Mouse (Mus musculus): ENCODE measurements around the gene Os9. TPM values are rescaled to one million over a fixed set of nuclear protein-coding genes. Genes with fewer than 3 reads are reported as not detected.

Os9 gene
- polyA plus RNA-seq, 1 experiment from 2014 or later: 47.8 TPM

GRCm38 (mm10) chr10:127061085-127061484, 59.8 kb downstream of the Os9 start:
- 47% methylated on average over 5 of the region's 5 CpGs for WGBS
- no peaks in the 10 kb centered on the region for H3K9me3 ChIP-seq (ENCODE audit: control insufficient read depth, low read depth, low read length)
- ATAC-seq (ENCODE audit: insufficient number of reproducible peaks, insufficient read depth, low FRiP score, low read depth): no peak
- H3K27me3 ChIP-seq (ENCODE audit: control insufficient read depth, insufficient read depth, low read length): no peaks in the 10 kb centered on the region
- no peak overlapping the region for H3K27ac ChIP-seq (ENCODE audit: low read length)
- H3K4me1 ChIP-seq (ENCODE audit: control insufficient read depth, insufficient read depth, low read length): peaks cover 21% of the 10 kb centered on the region; the same call in 1 of the 2 replicates
- H3K4me3 ChIP-seq (ENCODE audit: low read depth, low read length): no peak overlapping the region; the same call in 1 of the 2 replicates
- no peak overlapping the region for H3K4me2 ChIP-seq (replicated peaks; ENCODE audit: low read depth, low read length)
- peaks cover 23% of the 10 kb centered on the region for H3K36me3 ChIP-seq (ENCODE audit: control insufficient read depth, insufficient read depth, low read length)
- H3K9ac ChIP-seq (replicated peaks; ENCODE audit: low read depth, low read length): no peak overlapping the region

GRCm38 (mm10) chr10:127059968-127060916, 60.7 kb downstream of the Os9 start, which contains the start of gene March9:
Gene March9, minus strand, starts transcription at chr10:127060184.
- Histone ChIP-seq H3K9ac (replicated peaks; ENCODE audit: low read depth, low read length) (peak within 1 kb of the TSS; percentile 79), H3K27me3 (ENCODE audit: control insufficient read depth, insufficient read depth, low read length) (no peaks in the 10 kb centered on the region), H3K4me3 (ENCODE audit: low read depth, low read length) (peak within 1 kb of the TSS; percentile 83), H3K4me2 (replicated peaks; ENCODE audit: low read depth, low read length) (peak within 1 kb of the TSS; percentile 94), H3K27ac (ENCODE audit: low read length) (peak within 1 kb of the TSS; percentile 67), H3K9me3 (ENCODE audit: control insufficient read depth, low read depth, low read length) (no peaks in the 10 kb centered on the region), H3K4me1 (ENCODE audit: control insufficient read depth, insufficient read depth, low read length) (peaks cover 19% of the 10 kb centered on the region; the same call in 1 of the 2 replicates), H3K36me3 (ENCODE audit: control insufficient read depth, insufficient read depth, low read length) (peaks cover 22% of the 10 kb centered on the region)
- peak; percentile 54 for ATAC-seq (ENCODE audit: insufficient number of reproducible peaks, insufficient read depth, low FRiP score, low read depth)
- WGBS: under 1% methylated on average over 55 of the region's 72 CpGs

GRCm38 (mm10) chr10:127059174-127059967, 61.6 kb downstream of the Os9 start:
- WGBS: under 1% methylated on average over 77 of the region's 92 CpGs
- Histone ChIP-seq H3K27me3 (ENCODE audit: control insufficient read depth, insufficient read depth, low read length) (no peaks in the 10 kb centered on the region), H3K36me3 (ENCODE audit: control insufficient read depth, insufficient read depth, low read length) (peaks cover 21% of the 10 kb centered on the region; the same call in 1 of the 2 replicates), H3K4me2 (replicated peaks; ENCODE audit: low read depth, low read length) (peak overlapping the region; percentile 94), H3K27ac (ENCODE audit: low read length) (peak overlapping the region; percentile 67), H3K9me3 (ENCODE audit: control insufficient read depth, low read depth, low read length) (no peaks in the 10 kb centered on the region), H3K4me3 (ENCODE audit: low read depth, low read length) (peak overlapping the region; percentile 83), H3K9ac (replicated peaks; ENCODE audit: low read depth, low read length) (peak overlapping the region; percentile 79), H3K4me1 (ENCODE audit: control insufficient read depth, insufficient read depth, low read length) (peaks cover 13% of the 10 kb centered on the region; the same call in 1 of the 2 replicates)
- no peak for ATAC-seq (ENCODE audit: insufficient number of reproducible peaks, insufficient read depth, low FRiP score, low read depth)

GRCm38 (mm10) chr10:127058708-127059107, 62.2 kb downstream of the Os9 start:
- Histone ChIP-seq H3K27ac (ENCODE audit: low read length) (no peak overlapping the region), H3K27me3 (ENCODE audit: control insufficient read depth, insufficient read depth, low read length) (no peaks in the 10 kb centered on the region), H3K4me1 (ENCODE audit: control insufficient read depth, insufficient read depth, low read length) (peaks cover 13% of the 10 kb centered on the region; the same call in 1 of the 2 replicates), H3K36me3 (ENCODE audit: control insufficient read depth, insufficient read depth, low read length) (peaks cover 21% of the 10 kb centered on the region; the same call in 1 of the 2 replicates), H3K4me2 (replicated peaks; ENCODE audit: low read depth, low read length) (peak overlapping the region; percentile 94), H3K9ac (replicated peaks; ENCODE audit: low read depth, low read length) (no peak overlapping the region; the same call in 1 of the 2 replicates), H3K4me3 (ENCODE audit: low read depth, low read length) (peak overlapping the region; percentile 83), H3K9me3 (ENCODE audit: control insufficient read depth, low read depth, low read length) (no peaks in the 10 kb centered on the region)
- no peak for ATAC-seq (ENCODE audit: insufficient number of reproducible peaks, insufficient read depth, low FRiP score, low read depth)
- 4% methylated on average over 8 of the region's 8 CpGs for WGBS

- Histone ChIP-seq H3K9ac (replicated peaks; ENCODE audit: low read depth, low read length) (no peak overlapping the region), H3K4me1 (ENCODE audit: control insufficient read depth, insufficient read depth, low read length) (peaks cover 13% of the 10 kb centered on the region; the same call in 1 of the 2 replicates), H3K27me3 (ENCODE audit: control insufficient read depth, insufficient read depth, low read length) (no peaks in the 10 kb centered on the region), H3K27ac (ENCODE audit: low read length) (no peak overlapping the region), H3K9me3 (ENCODE audit: control insufficient read depth, low read depth, low read length) (no peaks in the 10 kb centered on the region), H3K4me2 (replicated peaks; ENCODE audit: low read depth, low read length) (peak overlapping the region; percentile 94), H3K4me3 (ENCODE audit: low read depth, low read length) (peak overlapping the region; percentile 83), H3K36me3 (ENCODE audit: control insufficient read depth, insufficient read depth, low read length) (peaks cover 21% of the 10 kb centered on the region; the same call in 1 of the 2 replicates)
- ATAC-seq (ENCODE audit: insufficient number of reproducible peaks, insufficient read depth, low FRiP score, low read depth): no peak
- under 1% methylated on average over 9 of the region's 9 CpGs for WGBS
Observed at GRCm38 (mm10) chr10:127058161-127058560, 62.8 kb downstream of the Os9 start.

GRCm38 (mm10) chr10:127056490-127056889, 64.4 kb downstream of the Os9 start:
- Histone ChIP-seq H3K27me3 (ENCODE audit: control insufficient read depth, insufficient read depth, low read length) (0 out of 2 replicates have a peak, but pooled peaks cover 2% of the 10 kb centered on the region), H3K4me2 (replicated peaks; ENCODE audit: low read depth, low read length) (no peak overlapping the region), H3K4me1 (ENCODE audit: control insufficient read depth, insufficient read depth, low read length) (peaks cover 13% of the 10 kb centered on the region; the same call in 1 of the 2 replicates), H3K27ac (ENCODE audit: low read length) (no peak overlapping the region), H3K9me3 (ENCODE audit: control insufficient read depth, low read depth, low read length) (no peaks in the 10 kb centered on the region), H3K4me3 (ENCODE audit: low read depth, low read length) (no peak overlapping the region), H3K36me3 (ENCODE audit: control insufficient read depth, insufficient read depth, low read length) (peaks cover 21% of the 10 kb centered on the region; the same call in 1 of the 2 replicates), H3K9ac (replicated peaks; ENCODE audit: low read depth, low read length) (no peak overlapping the region)
- 84% methylated on average over 20 of the region's 20 CpGs for WGBS
- no peak for ATAC-seq (ENCODE audit: insufficient number of reproducible peaks, insufficient read depth, low FRiP score, low read depth)

GRCm38 (mm10) chr10:127055406-127055805, 65.5 kb downstream of the Os9 start:
- no peak overlapping the region for H3K9ac ChIP-seq (replicated peaks; ENCODE audit: low read depth, low read length)
- 86% methylated on average over 8 of the region's 8 CpGs for WGBS
- H3K9me3 ChIP-seq (ENCODE audit: control insufficient read depth, low read depth, low read length): no peaks in the 10 kb centered on the region
- H3K27me3 ChIP-seq (ENCODE audit: control insufficient read depth, insufficient read depth, low read length): peaks cover 5% of the 10 kb centered on the region; the same call in 1 of the 2 replicates
- peaks cover 21% of the 10 kb centered on the region; the same call in 1 of the 2 replicates for H3K36me3 ChIP-seq (ENCODE audit: control insufficient read depth, insufficient read depth, low read length)
- no peak overlapping the region for H3K4me2 ChIP-seq (replicated peaks; ENCODE audit: low read depth, low read length)
- H3K27ac ChIP-seq (ENCODE audit: low read length): no peak overlapping the region
- H3K4me3 ChIP-seq (ENCODE audit: low read depth, low read length): no peak overlapping the region
- no peak for ATAC-seq (ENCODE audit: insufficient number of reproducible peaks, insufficient read depth, low FRiP score, low read depth)
- peaks cover 13% of the 10 kb centered on the region; the same call in 1 of the 2 replicates for H3K4me1 ChIP-seq (ENCODE audit: control insufficient read depth, insufficient read depth, low read length)

- WGBS: 58% methylated on average over 4 of the region's 4 CpGs
- Histone ChIP-seq H3K36me3 (ENCODE audit: control insufficient read depth, insufficient read depth, low read length) (peaks cover 21% of the 10 kb centered on the region; the same call in 1 of the 2 replicates), H3K27me3 (ENCODE audit: control insufficient read depth, insufficient read depth, low read length) (peaks cover 12% of the 10 kb centered on the region), H3K4me3 (ENCODE audit: low read depth, low read length) (no peak overlapping the region), H3K9ac (replicated peaks; ENCODE audit: low read depth, low read length) (no peak overlapping the region), H3K4me1 (ENCODE audit: control insufficient read depth, insufficient read depth, low read length) (peaks cover 13% of the 10 kb centered on the region; the same call in 1 of the 2 replicates), H3K9me3 (ENCODE audit: control insufficient read depth, low read depth, low read length) (no peaks in the 10 kb centered on the region), H3K27ac (ENCODE audit: low read length) (no peak overlapping the region), H3K4me2 (replicated peaks; ENCODE audit: low read depth, low read length) (no peak overlapping the region)
- ATAC-seq (ENCODE audit: insufficient number of reproducible peaks, insufficient read depth, low FRiP score, low read depth): no peak
Observed at GRCm38 (mm10) chr10:127054646-127055045, 66.3 kb downstream of the Os9 start.
